Mouse (Mus musculus) midbrain, embryonic 10.5 days (tissue): ENCODE data around the gene Tbc1d8. TPM values are rescaled to one million over a fixed set of nuclear protein-coding genes. Genes with fewer than 3 reads are reported as not detected.

Experiments
- DNase-seq: peaks from one replicate; pipeline ENCODE4 v3.0.0-alpha.2; 2017; ENCODE audit warnings: low spot score
- H3K27ac ChIP-seq: fragments of 300-500 bp; sonication (generic); replicated peaks from 2 replicates; pipeline ENCODE4 v1.5.1; 2016; ENCODE audit warnings: mild to moderate bottlenecking
- H3K27me3 ChIP-seq: fragments of 300-500 bp; sonication (generic); 2 replicates; pipeline ENCODE4 v1.6.1; 2016; ENCODE audit warnings: low read depth, mild to moderate bottlenecking; ENCODE audit not compliant: poor library complexity, severe bottlenecking
- H3K36me3 ChIP-seq: fragments of 300-500 bp; sonication (generic); 2 replicates; pipeline ENCODE4 v1.6.1; 2016; ENCODE audit warnings: mild to moderate bottlenecking, moderate library complexity
- H3K4me1 ChIP-seq: fragments of 300-500 bp; sonication (generic); 2 replicates; pipeline ENCODE4 v1.6.1; 2016
- H3K4me3 ChIP-seq: fragments of 300-500 bp; sonication (generic); 2 replicates; pipeline ENCODE4 v1.5.1; 2016; ENCODE audit warnings: mild to moderate bottlenecking, moderate library complexity
- H3K9me3 ChIP-seq: fragments of 300-500 bp; sonication (generic); replicated peaks from 2 replicates; pipeline ENCODE4 v1.6.1; 2016; ENCODE audit warnings: mild to moderate bottlenecking
- WGBS: fragments of 180-500 bp; shearing (Covaris S2); methylation state at CpG from one replicate; pipeline ENCODE4 v1.1.7; 2016; 5-methylcytosine and 5-hydroxymethylcytosine counted together
- polyA plus RNA-seq: library from polyadenylated mRNA; unstranded; fragments of >200 nt; fragmentation: Nextera tagmentation; extraction: Ambion mirVana; gene quantifications from 2 replicates; pipeline ENCODE4 v1.2.1, GENCODE M21; 2016

The Tbc1d8 gene
- 5.9 TPM in 2 replicates for polyA plus RNA-seq

- peak within 1 kb of the TSS; percentile 87 for H3K27ac ChIP-seq
- H3K36me3 ChIP-seq, result no peaks in the 10 kb centered on the region
- no peaks in the 10 kb centered on the region; the same call in 1 of the 2 replicates for H3K9me3 ChIP-seq
- peak within 1 kb of the TSS; percentile 66 for H3K4me3 ChIP-seq
- DNase-seq, result peak; percentile 94
- H3K4me1 ChIP-seq, result peaks cover 34% of the 10 kb centered on the region
- under 1% methylated on average over 90 of the region's 90 CpGs for WGBS
- H3K27me3 ChIP-seq, result peaks cover 35% of the 10 kb centered on the region
These were observed at the start of gene Tbc1d8 for GRCm38 (mm10) chr1:39478057-39478895. TSS of gene Tbc1d8 (minus strand) at chr1:39478755.

DNA sequence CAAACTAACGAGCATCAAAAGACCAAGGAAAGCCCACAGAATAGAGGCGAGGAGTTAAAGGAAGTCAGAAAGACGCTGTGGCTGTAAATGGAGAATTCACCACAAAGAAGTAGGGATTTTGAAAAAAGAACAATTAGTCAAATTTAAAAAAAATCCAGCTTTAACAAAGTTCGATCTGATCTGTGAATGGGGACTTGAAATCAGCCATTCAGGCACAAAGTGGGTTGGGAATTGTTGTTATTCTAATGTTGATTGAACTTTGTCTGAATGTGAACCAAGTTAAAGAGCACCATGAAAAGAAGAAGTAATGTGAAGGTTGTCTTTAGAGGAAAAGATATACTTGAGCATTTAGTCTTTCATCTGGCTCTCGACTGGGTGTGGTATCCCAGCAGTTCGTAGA is 49.8 kb upstream of the Tbc1d8 start:
- no peak for DNase-seq
- Histone ChIP-seq H3K4me3 (no peak overlapping the region), H3K4me1 (peaks cover 6% of the 10 kb centered on the region), H3K36me3 (no peaks in the 10 kb centered on the region), H3K27ac (no peak overlapping the region), H3K27me3 (no peaks in the 10 kb centered on the region), H3K9me3 (no peaks in the 10 kb centered on the region)
- WGBS, result 82% methylated on average over 6 of the region's 6 CpGs

DNA sequence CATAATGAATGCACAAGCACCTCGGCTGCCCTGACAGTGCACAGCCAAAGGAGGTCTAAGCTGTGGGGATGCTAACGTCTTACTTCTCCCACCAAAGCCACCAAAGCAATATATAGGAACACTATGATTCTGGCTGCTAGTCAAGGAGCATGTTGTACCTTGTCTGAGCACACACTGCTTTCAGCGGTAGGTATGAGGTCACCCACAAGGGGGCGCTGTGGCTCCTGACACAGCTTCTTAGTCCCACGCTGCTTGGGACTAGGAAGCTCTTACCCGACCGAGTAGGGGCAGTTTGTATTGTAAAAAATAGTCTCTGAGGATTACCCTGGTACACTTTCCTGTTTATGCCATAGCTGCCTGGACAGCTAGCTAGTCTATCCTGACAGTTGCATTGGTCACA is 48.9 kb upstream of the Tbc1d8 start:
- peak; percentile 81 for DNase-seq
- no peak overlapping the region for H3K4me3 ChIP-seq
- no peaks in the 10 kb centered on the region for H3K27me3 ChIP-seq
- no peaks in the 10 kb centered on the region for H3K36me3 ChIP-seq
- WGBS, result 14% methylated on average over 7 of the region's 7 CpGs
- no peak overlapping the region for H3K27ac ChIP-seq
- no peaks in the 10 kb centered on the region for H3K9me3 ChIP-seq
- peaks cover 5% of the 10 kb centered on the region; the same call in 1 of the 2 replicates for H3K4me1 ChIP-seq

- WGBS, result 88% methylated on average over 9 of the region's 9 CpGs
- H3K4me1 ChIP-seq, result peaks cover 5% of the 10 kb centered on the region; the same call in 1 of the 2 replicates
- no peaks in the 10 kb centered on the region for H3K9me3 ChIP-seq
- no peaks in the 10 kb centered on the region for H3K36me3 ChIP-seq
- no peak overlapping the region for H3K27ac ChIP-seq
- DNase-seq, result no peak
- H3K4me3 ChIP-seq, result no peak overlapping the region
- no peaks in the 10 kb centered on the region for H3K27me3 ChIP-seq
These were observed 48.0 kb upstream of the Tbc1d8 start for GRCm38 (mm10) chr1:39526371-39527167.

DNA sequence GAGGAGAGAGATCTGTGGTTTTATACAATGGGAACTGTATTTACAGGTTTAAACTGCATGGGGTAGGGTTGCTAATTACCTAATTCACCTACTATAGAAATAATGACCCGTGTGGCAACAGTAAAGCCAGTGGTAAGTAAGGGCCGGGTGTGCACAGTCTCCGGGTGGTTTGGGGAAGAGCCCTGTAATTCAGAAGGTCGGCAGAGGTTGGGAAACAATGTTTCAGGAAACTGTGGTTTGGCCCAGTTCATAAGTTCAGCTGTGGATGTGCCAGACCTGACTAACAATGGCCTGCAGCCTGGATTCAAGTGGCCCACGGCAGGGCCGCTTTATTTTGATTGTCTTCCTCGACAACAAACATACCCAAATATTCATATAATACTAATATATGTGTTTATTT is 47.2 kb upstream of the Tbc1d8 start:
- Histone ChIP-seq H3K9me3 (no peaks in the 10 kb centered on the region), H3K36me3 (no peaks in the 10 kb centered on the region), H3K27me3 (no peaks in the 10 kb centered on the region), H3K4me1 (peaks cover 5% of the 10 kb centered on the region; the same call in 1 of the 2 replicates), H3K27ac (no peak overlapping the region), H3K4me3 (no peak overlapping the region)
- 82% methylated on average over 7 of the region's 7 CpGs for WGBS
- DNase-seq, result no peak

DNA sequence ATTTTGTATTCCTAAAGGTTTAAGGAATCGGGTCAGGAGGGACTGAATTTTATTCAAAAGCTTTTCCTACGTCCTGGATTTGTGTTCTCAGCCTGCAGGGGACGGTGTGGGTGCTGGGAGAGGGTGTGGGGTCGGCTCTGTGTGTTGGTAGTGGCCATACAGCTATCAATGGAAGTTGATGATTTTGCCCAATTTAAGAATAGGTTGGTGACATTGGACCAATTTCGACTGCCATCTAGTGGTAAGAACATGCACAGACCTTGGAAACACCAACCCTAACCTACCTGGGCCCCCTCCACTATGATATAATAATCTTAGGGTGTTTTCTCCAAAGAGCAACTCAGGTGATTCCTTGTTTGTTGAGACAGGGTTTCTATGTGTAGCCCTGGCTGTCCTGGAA is 44.0 kb upstream of the Tbc1d8 start:
- H3K36me3 ChIP-seq, result no peaks in the 10 kb centered on the region
- no peaks in the 10 kb centered on the region for H3K27me3 ChIP-seq
- DNase-seq, result no peak
- no peak overlapping the region for H3K27ac ChIP-seq
- 0 out of 2 replicates have a peak, but pooled peaks cover 5% of the 10 kb centered on the region for H3K9me3 ChIP-seq
- H3K4me1 ChIP-seq, result peaks cover 4% of the 10 kb centered on the region; the same call in 1 of the 2 replicates
- no peak overlapping the region for H3K4me3 ChIP-seq
- WGBS, result 39% methylated on average over 5 of the region's 5 CpGs

DNA sequence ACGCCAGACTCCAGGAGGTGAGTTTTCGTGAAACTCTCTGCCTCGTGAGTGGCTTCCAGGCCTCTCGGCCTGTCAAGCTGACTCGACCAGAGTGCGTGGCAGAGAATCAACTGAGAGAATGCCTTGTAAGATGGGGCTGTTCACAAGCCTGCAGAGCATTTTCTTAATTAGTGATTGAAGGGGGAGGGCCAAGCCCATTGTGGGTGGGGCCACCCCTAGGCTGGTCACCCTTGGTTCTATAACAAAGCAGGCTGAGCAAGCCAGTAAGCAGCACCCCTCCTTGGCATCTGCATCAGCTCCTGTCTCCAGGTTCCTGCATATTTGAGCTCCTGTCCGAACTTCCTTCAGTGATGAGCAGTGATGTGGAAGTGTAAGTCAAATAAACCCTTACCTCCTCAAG is 42.8 kb upstream of the Tbc1d8 start:
- Histone ChIP-seq H3K27me3 (no peaks in the 10 kb centered on the region), H3K4me3 (no peak overlapping the region), H3K36me3 (no peaks in the 10 kb centered on the region), H3K27ac (no peak overlapping the region), H3K9me3 (0 out of 2 replicates have a peak, but pooled peaks cover 5% of the 10 kb centered on the region), H3K4me1 (no peaks in the 10 kb centered on the region)
- no peak for DNase-seq
- WGBS, result 92% methylated on average over 7 of the region's 7 CpGs

DNA sequence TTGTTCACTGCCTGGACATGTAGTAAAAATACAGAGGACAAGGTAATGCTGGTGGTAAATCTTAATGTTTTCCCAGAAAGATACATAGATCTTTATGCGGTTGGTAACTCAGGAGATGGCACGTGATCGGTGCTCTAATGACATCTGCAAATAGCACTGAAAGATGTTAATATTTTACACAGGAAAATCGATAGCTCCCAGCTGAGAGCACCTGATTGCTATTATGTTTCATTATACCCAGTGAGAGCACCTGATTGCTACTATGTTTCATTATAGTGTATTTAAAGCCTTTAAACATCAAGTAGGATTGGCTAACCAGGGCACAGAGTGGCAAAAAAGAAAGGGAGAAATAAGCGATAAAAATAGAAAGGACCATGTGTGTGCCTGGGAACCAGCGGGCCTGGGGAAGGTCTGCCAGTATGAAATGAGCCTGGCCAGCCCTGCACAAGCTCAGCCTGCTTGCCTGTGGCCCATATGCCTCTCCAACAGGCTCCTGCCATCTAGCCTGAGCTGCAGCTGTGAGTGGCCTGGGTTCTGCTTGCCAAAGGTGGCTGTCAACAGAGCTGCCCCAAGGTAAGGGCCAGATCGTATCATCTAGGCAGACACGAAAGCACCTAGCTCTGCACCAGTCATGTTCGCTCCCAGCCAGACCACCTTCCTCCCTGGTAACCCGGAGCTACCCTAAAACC is 36.9 kb upstream of the Tbc1d8 start:
- H3K4me1 ChIP-seq, result no peaks in the 10 kb centered on the region
- 87% methylated on average over 10 of the region's 10 CpGs for WGBS
- H3K27me3 ChIP-seq, result no peaks in the 10 kb centered on the region
- no peak overlapping the region for H3K4me3 ChIP-seq
- no peak overlapping the region for H3K27ac ChIP-seq
- H3K9me3 ChIP-seq, result 0 out of 2 replicates have a peak, but pooled peaks cover 5% of the 10 kb centered on the region
- no peaks in the 10 kb centered on the region for H3K36me3 ChIP-seq
- DNase-seq, result no peak

DNA sequence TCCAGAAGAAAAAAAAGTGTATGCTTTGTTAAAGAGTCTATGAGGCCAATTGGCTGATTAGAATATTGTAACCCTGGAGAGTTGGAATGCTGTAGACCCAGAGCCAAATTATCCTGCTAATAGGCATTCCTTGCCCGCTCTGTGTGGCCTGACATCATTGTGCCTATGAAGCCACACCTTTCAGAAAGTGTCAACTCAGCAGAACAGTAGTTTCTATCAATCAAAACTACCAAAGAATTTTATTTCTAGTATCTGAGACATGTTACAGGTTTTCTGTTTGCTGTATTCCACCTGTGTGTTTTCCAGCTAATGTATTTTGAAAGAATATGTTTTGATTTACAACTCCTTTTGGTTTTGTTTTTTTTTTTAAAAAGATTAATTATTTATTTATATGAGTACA is 33.6 kb upstream of the Tbc1d8 start:
- WGBS, result 79% methylated on average over 1 of the region's 1 CpGs
- Histone ChIP-seq H3K4me1 (no peaks in the 10 kb centered on the region), H3K9me3 (no peaks in the 10 kb centered on the region), H3K4me3 (no peak overlapping the region), H3K27me3 (no peaks in the 10 kb centered on the region), H3K36me3 (no peaks in the 10 kb centered on the region), H3K27ac (no peak overlapping the region)
- no peak for DNase-seq

- no peak overlapping the region for H3K4me3 ChIP-seq
- no peaks in the 10 kb centered on the region for H3K27me3 ChIP-seq
- no peak overlapping the region for H3K27ac ChIP-seq
- DNase-seq, result no peak
- 89% methylated on average over 8 of the region's 8 CpGs for WGBS
- no peaks in the 10 kb centered on the region for H3K9me3 ChIP-seq
- no peaks in the 10 kb centered on the region for H3K36me3 ChIP-seq
- H3K4me1 ChIP-seq, result 0 out of 2 replicates have a peak, but pooled peaks cover 4% of the 10 kb centered on the region
These were observed 33.2 kb upstream of the Tbc1d8 start for GRCm38 (mm10) chr1:39511775-39512174.

- 82% methylated on average over 9 of the region's 9 CpGs for WGBS
- no peak overlapping the region for H3K27ac ChIP-seq
- no peak overlapping the region for H3K4me3 ChIP-seq
- H3K36me3 ChIP-seq, result no peaks in the 10 kb centered on the region
- 0 out of 2 replicates have a peak, but pooled peaks cover 6% of the 10 kb centered on the region for H3K4me1 ChIP-seq
- no peak for DNase-seq
- H3K27me3 ChIP-seq, result no peaks in the 10 kb centered on the region
- no peaks in the 10 kb centered on the region for H3K9me3 ChIP-seq
These were observed 27.0 kb upstream of the Tbc1d8 start for GRCm38 (mm10) chr1:39505600-39505999.

- Histone ChIP-seq H3K4me1 (0 out of 2 replicates have a peak, but pooled peaks cover 6% of the 10 kb centered on the region), H3K36me3 (no peaks in the 10 kb centered on the region), H3K4me3 (no peak overlapping the region), H3K27me3 (no peaks in the 10 kb centered on the region), H3K27ac (no peak overlapping the region), H3K9me3 (no peaks in the 10 kb centered on the region)
- WGBS, result 20% methylated on average over 1 of the region's 1 CpGs
- DNase-seq, result no peak
These were observed 25.7 kb upstream of the Tbc1d8 start for GRCm38 (mm10) chr1:39504261-39504660.
